Mouse (Mus musculus): ENCODE results near the gene Cd300ld.

GRCm38 (mm10) chr11:114981866-114982265 is 7.9 kb downstream of the Cd300ld start:
- TF ChIP-seq TAL1 (IDR thresholded peaks at IDR 0.05; ENCODE audit: low read length): no peak
- TF ChIP-seq GATA1 (IDR thresholded peaks at IDR 0.05; ENCODE audit: low read length): no peak

Data from erythroblast, embryonic 14.5 days (primary cell).